Mouse (Mus musculus) spleen, adult 2 months (tissue): ENCODE measurements around the gene Swi5.

Experiments
- CTCF ChIP-seq: fragments of 200-500 bp; IDR thresholded peaks from 2 replicates; pipeline ENCODE4 v1.5.1; 2011; ENCODE audit warnings: mild to moderate bottlenecking, inconsistent platforms; ENCODE audit not compliant: insufficient read depth, insufficient read length, insufficient replicate concordance; ENCODE audit errors: extremely low read depth
- POLR2A ChIP-seq: fragments of 200-500 bp; IDR thresholded peaks from 2 replicates; pipeline ENCODE4 v1.6.1; 2011; ENCODE audit warnings: low read depth, low read length, inconsistent platforms

- TF ChIP-seq CTCF: no peak
- TF ChIP-seq POLR2A: peak; percentile 34
Measured at GRCm38 (mm10) chr2:32235886-32236759, 51.8 kb downstream of the Swi5 start, which contains the start of gene Pomt1.
